Mouse (Mus musculus) MEL (cell line): Measurements from ENCODE around the gene Commd4.
"Not testable (repeated sequence)": the region's sequence is repeated elsewhere in the genome, so short reads cannot be mapped to it uniquely, and the experiment has no call there.

ENCODE experiments used
- EP300 ChIP-seq, 2 experiments: IDR thresholded peaks; 2 replicates each; pipeline ENCODE4 v1.6.1; 2011; ENCODE audit warnings: improper control_type of control experiment in 2 of 2, low read length in 2 of 2, low read depth in 1 of 2, mild to moderate bottlenecking in 1 of 2
- POLR2A ChIP-seq, 2 experiments: IDR thresholded peaks; 2 replicates each; pipeline ENCODE4 v1.6.1; 2011 to 2012; ENCODE audit warnings: low read length in 2 of 2, mild to moderate bottlenecking in 2 of 2, control low read depth in 1 of 2, improper control_type of control experiment in 1 of 2, low read depth in 1 of 2, moderate library complexity in 1 of 2; ENCODE audit not compliant: control insufficient read depth in 1 of 2, insufficient read depth in 1 of 2, poor library complexity in 1 of 2
- SMC3 ChIP-seq: IDR thresholded peaks from 2 replicates; pipeline ENCODE4 v1.6.1; 2011; ENCODE audit warnings: low read depth, low read length, improper control_type of control experiment
- TBP ChIP-seq: IDR thresholded peaks from 2 replicates; pipeline ENCODE4 v1.8.0; 2011; ENCODE audit warnings: low read depth, low read length, improper control_type of control experiment

DNA sequence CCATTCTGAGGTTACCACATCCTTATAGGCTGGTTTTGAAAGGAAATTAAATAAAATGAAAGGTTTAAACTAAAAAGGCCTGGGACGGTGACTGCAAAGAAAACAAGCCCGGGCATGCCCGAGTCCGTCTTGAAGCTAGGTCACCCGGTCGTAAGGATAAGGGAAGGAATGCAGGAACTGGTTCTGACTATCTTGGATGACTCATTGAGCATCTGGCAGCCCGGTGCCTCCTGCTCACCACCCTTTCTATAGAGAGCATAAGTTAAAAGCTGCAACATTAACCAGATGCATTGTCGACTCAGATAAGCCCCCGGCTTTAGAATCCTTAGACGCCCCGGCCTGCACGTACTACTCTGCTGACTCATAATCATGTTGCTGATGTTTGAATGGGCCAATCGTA, 45.4 kb upstream of the Commd4 start:
- TF ChIP-seq SMC3; EP300 (IDR thresholded peaks at IDR 0.05; ENCODE audit: low read depth in 1 of 2, low read length in 2 of 2); POLR2A (IDR thresholded peaks at IDR 0.05; ENCODE audit: control insufficient read depth in 1 of 2, insufficient read depth in 1 of 2, low read depth in 1 of 2, low read length in 2 of 2, poor library complexity in 1 of 2); TBP: not testable (repeated sequence)
